Mouse (Mus musculus): Measurements from ENCODE around the gene Glul. TPM values are rescaled to one million over a fixed set of nuclear protein-coding genes. Genes with fewer than 3 reads are reported as not detected.

The Glul gene
- polyA plus RNA-seq, 1 experiment: 2,775 TPM

- no peak overlapping the region for H3K4me3 ChIP-seq (ENCODE audit: insufficient read depth, low read length)
- TF ChIP-seq POLR2A (IDR thresholded peaks at IDR 0.05; ENCODE audit: extremely low read depth, insufficient read depth, low read length) (no peak), CTCF (IDR thresholded peaks at IDR 0.05; ENCODE audit: extremely low read depth, insufficient read depth, low read length) (no peak)
- H3K4me1 ChIP-seq (ENCODE audit: control insufficient read depth, insufficient read depth, low read length): peaks cover 1% of the 10 kb centered on the region; the same call in 1 of the 2 replicates
- H3K27ac ChIP-seq (ENCODE audit: insufficient read depth, low read length): no peak overlapping the region
Measured at GRCm38 (mm10) chr1:153894201-153894893, 5.4 kb upstream of the Glul start.

GRCm38 (mm10) chr1:153894979-153895378, 4.8 kb upstream of the Glul start:
- H3K27ac ChIP-seq (ENCODE audit: insufficient read depth, low read length): no peak overlapping the region
- no peak overlapping the region for H3K4me3 ChIP-seq (ENCODE audit: insufficient read depth, low read length)
- H3K4me1 ChIP-seq (ENCODE audit: control insufficient read depth, insufficient read depth, low read length): peaks cover 1% of the 10 kb centered on the region; the same call in 1 of the 2 replicates
- TF ChIP-seq POLR2A (IDR thresholded peaks at IDR 0.05; ENCODE audit: extremely low read depth, insufficient read depth, low read length): no peak
- TF ChIP-seq CTCF (IDR thresholded peaks at IDR 0.05; ENCODE audit: extremely low read depth, insufficient read depth, low read length): peak; percentile 90

- H3K4me1 ChIP-seq (ENCODE audit: control insufficient read depth, insufficient read depth, low read length): peaks cover 1% of the 10 kb centered on the region; the same call in 1 of the 2 replicates
- no peak overlapping the region for H3K4me3 ChIP-seq (ENCODE audit: insufficient read depth, low read length)
- TF ChIP-seq CTCF (IDR thresholded peaks at IDR 0.05; ENCODE audit: extremely low read depth, insufficient read depth, low read length) (no peak), POLR2A (IDR thresholded peaks at IDR 0.05; ENCODE audit: extremely low read depth, insufficient read depth, low read length) (no peak)
- no peak overlapping the region for H3K27ac ChIP-seq (ENCODE audit: insufficient read depth, low read length)
Measured at GRCm38 (mm10) chr1:153897196-153897595, 2.5 kb upstream of the Glul start.

GRCm38 (mm10) chr1:153898989-153899730, 584 bp upstream of the Glul start:
- peak overlapping the region; percentile 66 for H3K4me3 ChIP-seq (ENCODE audit: insufficient read depth, low read length)
- H3K4me1 ChIP-seq (ENCODE audit: control insufficient read depth, insufficient read depth, low read length): peaks cover 1% of the 10 kb centered on the region; the same call in 1 of the 2 replicates
- H3K27ac ChIP-seq (ENCODE audit: insufficient read depth, low read length): peak overlapping the region; percentile 61
- no peak for TF ChIP-seq CTCF (IDR thresholded peaks at IDR 0.05; ENCODE audit: extremely low read depth, insufficient read depth, low read length)
- no peak for TF ChIP-seq POLR2A (IDR thresholded peaks at IDR 0.05; ENCODE audit: extremely low read depth, insufficient read depth, low read length)

DNA sequence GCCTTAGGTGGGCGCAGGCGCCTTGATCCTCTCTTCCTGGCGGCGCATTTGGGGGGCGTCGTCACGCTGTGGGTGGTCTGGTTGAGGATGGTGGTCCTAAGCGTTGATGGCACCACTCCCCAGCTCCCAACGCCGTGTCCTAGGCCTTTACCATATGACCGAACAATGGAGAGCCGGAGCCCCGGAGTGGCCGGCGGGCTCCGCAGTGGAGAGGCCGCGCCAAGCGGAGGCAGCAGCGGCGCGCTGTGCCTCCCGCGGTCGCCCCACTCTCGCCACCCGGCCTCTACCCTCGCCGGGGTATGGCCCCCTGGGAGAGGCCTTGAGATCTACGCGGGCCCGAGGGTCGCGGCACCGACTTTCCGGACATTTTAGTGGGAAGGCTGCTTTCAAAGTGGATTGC, 637 bp downstream of the Glul start:
- Histone ChIP-seq H3K27ac (ENCODE audit: insufficient read depth, low read length) (peak overlapping the region; percentile 88), H3K4me1 (ENCODE audit: control insufficient read depth, insufficient read depth, low read length) (no peaks in the 10 kb centered on the region), H3K4me3 (ENCODE audit: insufficient read depth, low read length) (peak overlapping the region; percentile 66)
- TF ChIP-seq CTCF (IDR thresholded peaks at IDR 0.05; ENCODE audit: extremely low read depth, insufficient read depth, low read length): no peak
- TF ChIP-seq POLR2A (IDR thresholded peaks at IDR 0.05; ENCODE audit: extremely low read depth, insufficient read depth, low read length): no peak

DNA sequence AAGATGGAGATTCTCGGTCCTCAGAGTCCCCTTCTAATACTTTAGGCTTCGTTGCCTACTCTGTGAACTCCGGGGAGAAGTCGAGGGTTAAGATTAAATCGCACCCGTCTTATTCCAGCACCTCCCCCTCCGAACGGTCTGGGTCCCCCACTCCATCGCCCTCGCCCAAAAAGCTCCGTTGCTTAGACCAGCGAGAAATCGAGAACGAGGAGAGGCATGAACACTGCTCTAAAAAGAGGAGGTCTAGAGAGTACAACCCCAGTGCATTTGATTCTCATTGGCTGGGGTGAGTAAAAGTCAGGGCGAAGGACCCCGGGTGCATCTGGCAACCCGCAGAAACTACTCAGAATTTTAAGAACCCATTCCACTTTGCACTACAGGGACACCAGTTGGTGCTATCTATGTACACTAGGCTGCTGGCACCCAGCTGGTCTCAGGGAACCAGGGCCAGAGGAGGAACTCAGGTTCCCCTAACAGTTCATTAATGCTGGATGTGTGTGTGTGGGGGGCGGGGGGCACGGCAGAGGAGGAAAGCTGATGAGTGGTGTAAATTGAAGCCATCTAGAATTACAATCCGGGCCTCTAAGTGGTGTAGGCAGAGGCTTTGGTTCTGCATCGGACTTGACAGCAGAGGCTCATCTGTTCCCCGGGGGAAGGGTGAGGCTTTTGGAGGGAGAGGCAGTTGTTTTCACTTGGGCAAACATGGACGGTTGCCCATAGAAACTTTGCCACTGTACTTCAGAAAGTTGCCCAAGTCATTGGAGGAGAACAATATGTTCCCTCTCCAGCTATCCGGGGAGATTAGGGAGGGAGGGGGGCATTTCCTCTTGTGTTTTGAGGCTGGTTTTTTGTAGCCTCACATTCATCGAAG, 1.4 kb downstream of the Glul start:
- Histone ChIP-seq H3K27ac (ENCODE audit: insufficient read depth, low read length) (peak overlapping the region; percentile 88), H3K4me3 (ENCODE audit: insufficient read depth, low read length) (peak overlapping the region; percentile 66), H3K4me1 (ENCODE audit: control insufficient read depth, insufficient read depth, low read length) (no peaks in the 10 kb centered on the region)
- TF ChIP-seq CTCF (IDR thresholded peaks at IDR 0.05; ENCODE audit: extremely low read depth, insufficient read depth, low read length) (no peak), POLR2A (IDR thresholded peaks at IDR 0.05; ENCODE audit: extremely low read depth, insufficient read depth, low read length) (0 out of 2 replicates have a peak, but pooled peaks have one; percentile 11)

GRCm38 (mm10) chr1:153903006-153903405, 3.3 kb downstream of the Glul start:
- Histone ChIP-seq H3K4me1 (ENCODE audit: control insufficient read depth, insufficient read depth, low read length) (no peaks in the 10 kb centered on the region), H3K27ac (ENCODE audit: insufficient read depth, low read length) (peak overlapping the region; percentile 70), H3K4me3 (ENCODE audit: insufficient read depth, low read length) (peak overlapping the region; percentile 66)
- TF ChIP-seq CTCF (IDR thresholded peaks at IDR 0.05; ENCODE audit: extremely low read depth, insufficient read depth, low read length) (no peak), POLR2A (IDR thresholded peaks at IDR 0.05; ENCODE audit: extremely low read depth, insufficient read depth, low read length) (peak; percentile 18; the same call in 1 of the 2 replicates)

GRCm38 (mm10) chr1:153904236-153904635, 4.5 kb downstream of the Glul start:
- Histone ChIP-seq H3K4me1 (ENCODE audit: control insufficient read depth, insufficient read depth, low read length) (no peaks in the 10 kb centered on the region; the same call in 1 of the 2 replicates), H3K4me3 (ENCODE audit: insufficient read depth, low read length) (peak overlapping the region; percentile 66), H3K27ac (ENCODE audit: insufficient read depth, low read length) (peak overlapping the region; percentile 70; the same call in 1 of the 2 replicates)
- no peak for TF ChIP-seq CTCF (IDR thresholded peaks at IDR 0.05; ENCODE audit: extremely low read depth, insufficient read depth, low read length)

GRCm38 (mm10) chr1:153905884-153906283, 6.1 kb downstream of the Glul start:
- TF ChIP-seq CTCF (IDR thresholded peaks at IDR 0.05; ENCODE audit: extremely low read depth, insufficient read depth, low read length) (no peak), POLR2A (IDR thresholded peaks at IDR 0.05; ENCODE audit: extremely low read depth, insufficient read depth, low read length) (no peak)
- Histone ChIP-seq H3K27ac (ENCODE audit: insufficient read depth, low read length) (peak overlapping the region; percentile 32; the same call in 1 of the 2 replicates), H3K4me3 (ENCODE audit: insufficient read depth, low read length) (no peak overlapping the region), H3K4me1 (ENCODE audit: control insufficient read depth, insufficient read depth, low read length) (no peaks in the 10 kb centered on the region; the same call in 1 of the 2 replicates)
